Mouse (Mus musculus): Measurements from ENCODE around the gene Nat8f6.

DNA sequence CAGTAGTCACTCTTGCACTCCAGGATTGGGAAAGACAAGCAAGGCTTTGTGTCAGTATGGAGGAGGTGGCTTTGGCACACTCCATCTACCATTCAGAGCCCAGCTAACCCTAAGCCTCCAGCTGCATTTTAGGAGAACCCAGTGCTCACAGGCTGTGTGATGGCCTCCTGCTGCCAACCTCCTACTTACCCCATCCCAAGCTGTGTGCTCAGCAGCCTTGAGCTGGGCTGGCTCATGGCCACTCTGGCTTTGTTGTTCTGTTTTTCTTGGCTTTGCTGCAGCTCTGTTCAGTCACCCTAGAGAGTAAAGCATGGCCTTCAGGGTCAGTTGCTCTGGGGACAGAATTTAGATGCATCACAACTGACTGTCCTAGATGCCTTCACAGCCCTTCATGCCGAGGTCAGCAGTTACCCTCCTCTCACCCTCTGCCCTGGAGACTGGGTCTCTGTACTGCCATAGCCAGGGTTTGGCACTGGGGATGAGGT lies 35.5 kb upstream of the Nat8f6 start:
- no peak for TF ChIP-seq POLR2A (IDR thresholded peaks at IDR 0.05; ENCODE audit: borderline replicate concordance, extremely low read depth, insufficient read depth, insufficient read length, poor library complexity, severe bottlenecking)
- no peak for TF ChIP-seq CTCF (IDR thresholded peaks at IDR 0.05; ENCODE audit: borderline replicate concordance, extremely low read depth, insufficient read depth, insufficient read length)
